Mouse (Mus musculus) forebrain, embryonic 14.5 days (tissue): ENCODE results near the gene Fat2. TPM values are rescaled to one million over a fixed set of nuclear protein-coding genes. Genes with fewer than 3 reads are reported as not detected.

Experiments
- ATAC-seq: fragments of 200-750 bp; cut with Nextera tagmentation; 2 replicates; pipeline ENCODE4 v1.8.0; 2017; ENCODE audit warnings: mild to moderate bottlenecking, moderate library complexity
- DNase-seq: peaks from one replicate; pipeline ENCODE4 v3.0.0-alpha.2; 2015; ENCODE audit warnings: low spot score
- H3K27ac ChIP-seq: fragments of 300-500 bp; sonication (generic); 2 replicates; pipeline ENCODE4 v1.5.1; 2014; ENCODE audit warnings: low read depth, mild to moderate bottlenecking, control low read depth, low read length, moderate library complexity
- H3K27me3 ChIP-seq: fragments of 300-500 bp; sonication (generic); replicated peaks from 2 replicates; pipeline ENCODE4 v1.6.1; 2014; ENCODE audit warnings: low read length, control low read depth, mixed read lengths; ENCODE audit not compliant: control insufficient read depth, insufficient read depth
- H3K36me3 ChIP-seq: fragments of 300-500 bp; sonication (generic); 2 replicates; pipeline ENCODE4 v1.6.1; 2014; ENCODE audit warnings: low read length, control low read depth; ENCODE audit not compliant: control insufficient read depth, insufficient read depth
- H3K4me1 ChIP-seq: fragments of 300-500 bp; sonication (generic); 2 replicates; pipeline ENCODE4 v1.6.1; 2014; ENCODE audit warnings: antibody characterized with exemption, low read length, control low read depth; ENCODE audit not compliant: control insufficient read depth, insufficient read depth
- H3K4me2 ChIP-seq: fragments of 300-500 bp; sonication (generic); 2 replicates; pipeline ENCODE4 v1.6.1; 2014; ENCODE audit warnings: mild to moderate bottlenecking, control low read depth, low read length
- H3K4me3 ChIP-seq: fragments of 300-500 bp; sonication (generic); 2 replicates; pipeline ENCODE4 v1.5.1; 2014; ENCODE audit warnings: low read depth, low read length, control low read depth
- H3K9ac ChIP-seq: fragments of 300-500 bp; sonication (generic); 2 replicates; pipeline ENCODE4 v1.6.1; 2014; ENCODE audit warnings: mild to moderate bottlenecking, low read length, control low read depth, moderate library complexity
- H3K9me3 ChIP-seq: fragments of 300-500 bp; sonication (generic); replicated peaks from 2 replicates; pipeline ENCODE4 v1.6.1; 2016; ENCODE audit warnings: low read length, control low read depth, mixed read lengths; ENCODE audit not compliant: control insufficient read depth
- WGBS: fragments of 180-500 bp; shearing (Covaris S2); extraction: QIAGEN DNeasy Blood & Tissue Kit; methylation state at CpG from one replicate; pipeline ENCODE4 v1.1.7; 2014; 5-methylcytosine and 5-hydroxymethylcytosine counted together
- polyA plus RNA-seq: library from polyadenylated mRNA; unstranded; fragments of >200 nt; fragmentation: Nextera tagmentation; extraction: Ambion mirVana; gene quantifications from 2 replicates; pipeline ENCODE4 v1.2.1, GENCODE M21; 2014

Fat2 gene
- polyA plus RNA-seq, 1 experiment from 2014 or later, result 0.03 TPM

GRCm38 (mm10) chr11:55368388-55369092 lies 32.2 kb upstream of the Fat2 start:
- Histone ChIP-seq H3K4me1 (no peaks in the 10 kb centered on the region), H3K4me2 (no peak overlapping the region), H3K9me3 (no peaks in the 10 kb centered on the region), H3K36me3 (no peaks in the 10 kb centered on the region), H3K27me3 (no peaks in the 10 kb centered on the region), H3K27ac (no peak overlapping the region), H3K9ac (no peak overlapping the region), H3K4me3 (no peak overlapping the region)
- WGBS, result 68% methylated on average over 4 of the region's 4 CpGs
- no peak for DNase-seq
- no peak for ATAC-seq

DNA sequence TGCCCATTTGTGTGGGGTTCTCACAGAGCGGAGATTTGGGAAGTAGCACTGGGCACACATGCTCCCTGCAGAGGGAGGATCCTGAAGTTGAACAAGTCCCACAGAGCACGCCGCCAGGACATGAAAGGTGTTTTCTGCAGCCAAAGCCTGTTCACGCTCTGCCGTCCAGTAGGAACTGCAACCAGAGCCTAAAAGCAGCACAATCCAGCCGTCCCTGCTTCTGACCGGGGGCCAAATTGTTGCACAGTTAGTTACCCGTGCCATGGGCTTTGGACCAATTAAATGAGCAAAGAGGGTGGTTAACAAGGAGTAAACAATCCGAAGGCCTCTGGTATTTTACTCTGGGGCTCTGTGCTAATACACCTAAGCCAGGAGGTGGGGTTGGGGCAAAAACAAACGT lies 31.4 kb upstream of the Fat2 start:
- H3K27ac ChIP-seq, result no peak overlapping the region
- no peaks in the 10 kb centered on the region for H3K9me3 ChIP-seq
- H3K9ac ChIP-seq, result no peak overlapping the region
- no peaks in the 10 kb centered on the region for H3K4me1 ChIP-seq
- 57% methylated on average over 10 of the region's 10 CpGs for WGBS
- ATAC-seq (no peak), DNase-seq (no peak)
- H3K27me3 ChIP-seq, result no peaks in the 10 kb centered on the region
- H3K4me3 ChIP-seq, result no peak overlapping the region
- no peak overlapping the region for H3K4me2 ChIP-seq
- H3K36me3 ChIP-seq, result no peaks in the 10 kb centered on the region

GRCm38 (mm10) chr11:55365840-55366239 lies 29.5 kb upstream of the Fat2 start:
- no peak overlapping the region for H3K4me2 ChIP-seq
- H3K27me3 ChIP-seq, result no peaks in the 10 kb centered on the region
- H3K4me1 ChIP-seq, result no peaks in the 10 kb centered on the region
- H3K4me3 ChIP-seq, result no peak overlapping the region
- no peak overlapping the region for H3K27ac ChIP-seq
- no peaks in the 10 kb centered on the region for H3K9me3 ChIP-seq
- no peaks in the 10 kb centered on the region for H3K36me3 ChIP-seq
- ATAC-seq (no peak), DNase-seq (no peak)
- H3K9ac ChIP-seq, result no peak overlapping the region
- 77% methylated on average over 5 of the region's 5 CpGs for WGBS

DNA sequence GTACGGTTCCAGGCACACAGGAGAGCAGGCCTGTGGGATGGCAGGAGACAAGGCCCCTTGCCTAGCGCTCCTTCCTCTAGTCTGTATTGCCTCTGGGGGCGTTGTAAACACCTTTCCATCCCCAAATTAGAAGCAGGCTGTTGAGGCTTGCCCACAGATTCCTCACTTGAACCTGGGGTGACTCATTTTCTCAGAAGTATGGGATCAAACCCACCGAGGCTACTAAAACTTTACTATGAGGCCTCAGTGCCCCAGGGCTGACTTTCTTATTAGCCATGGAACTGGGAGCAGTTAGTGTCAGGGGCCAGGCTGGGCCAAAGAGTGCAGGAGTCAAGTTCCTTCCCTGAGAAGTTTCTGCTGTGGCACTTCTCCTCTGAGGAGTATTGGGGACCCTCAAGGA lies 28.9 kb upstream of the Fat2 start:
- no peak overlapping the region for H3K4me3 ChIP-seq
- H3K27me3 ChIP-seq, result no peaks in the 10 kb centered on the region
- DNase-seq, result no peak
- no peak for ATAC-seq
- no peaks in the 10 kb centered on the region for H3K9me3 ChIP-seq
- 60% methylated on average over 4 of the region's 4 CpGs for WGBS
- no peak overlapping the region for H3K27ac ChIP-seq
- no peak overlapping the region for H3K9ac ChIP-seq
- no peaks in the 10 kb centered on the region for H3K36me3 ChIP-seq
- H3K4me1 ChIP-seq, result no peaks in the 10 kb centered on the region
- no peak overlapping the region for H3K4me2 ChIP-seq

DNA sequence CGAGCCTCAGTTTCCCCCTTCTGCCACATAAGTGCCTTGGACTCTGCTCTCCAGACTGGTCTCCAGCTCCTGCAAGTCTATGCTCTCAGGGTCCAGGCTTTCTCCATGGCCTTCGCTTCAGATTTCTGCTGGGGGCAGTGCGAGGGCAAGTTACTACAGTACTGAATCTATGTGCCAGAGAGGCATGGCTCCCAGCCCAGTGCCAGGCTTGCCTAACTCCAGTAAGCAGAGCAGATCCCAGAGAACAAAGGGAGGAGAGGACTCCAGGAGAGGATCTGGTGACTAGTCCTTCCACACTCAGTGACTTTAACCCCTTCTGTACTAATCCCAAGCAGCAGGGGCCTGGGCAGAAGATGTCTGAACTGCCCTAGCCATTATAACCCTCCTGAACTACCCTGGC lies 28.3 kb upstream of the Fat2 start:
- ATAC-seq, result no peak
- 91% methylated on average over 3 of the region's 3 CpGs for WGBS

DNA sequence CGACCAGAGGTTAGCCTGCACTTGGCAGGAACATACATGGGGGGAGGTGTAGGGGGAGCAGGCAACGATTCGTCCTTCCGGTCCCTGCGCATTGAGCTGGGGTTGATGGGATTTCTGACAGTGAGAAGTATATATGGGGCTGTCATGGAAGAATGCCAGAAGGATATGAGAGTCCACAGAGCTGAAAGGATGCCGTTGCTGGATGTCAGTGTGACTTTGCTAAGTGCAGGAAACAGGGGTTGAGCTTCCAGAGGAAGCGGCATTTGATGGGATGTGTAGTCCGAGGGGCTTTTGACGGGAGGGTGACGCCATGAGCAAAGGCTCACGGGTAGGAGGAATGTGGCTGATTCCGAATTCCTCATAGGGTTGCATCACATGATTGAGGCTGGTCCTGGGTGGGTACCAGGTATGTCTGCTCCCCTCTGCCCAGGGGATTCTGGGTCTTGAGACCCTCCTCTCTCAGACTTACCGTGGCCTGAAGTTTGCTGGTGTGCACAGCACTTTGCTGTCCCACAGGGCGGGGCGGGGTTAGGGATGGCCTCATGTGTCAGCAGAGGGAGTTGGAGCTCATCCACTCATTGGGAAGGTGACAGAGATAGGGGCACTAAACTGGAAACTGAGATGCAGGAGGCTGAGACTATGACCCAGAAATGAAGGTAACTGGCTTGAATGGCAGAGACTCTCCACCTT lies 21.9 kb upstream of the Fat2 start:
- 84% methylated on average over 15 of the region's 15 CpGs for WGBS
- Histone ChIP-seq H3K36me3 (no peaks in the 10 kb centered on the region), H3K9me3 (no peaks in the 10 kb centered on the region), H3K27ac (no peak overlapping the region), H3K4me2 (no peak overlapping the region), H3K27me3 (no peaks in the 10 kb centered on the region), H3K4me1 (no peaks in the 10 kb centered on the region), H3K9ac (no peak overlapping the region), H3K4me3 (no peak overlapping the region)
- no peak for ATAC-seq
- no peak for DNase-seq

More for the DNA sequence above, 28.3 kb upstream of the Fat2 start:
- H3K4me2 ChIP-seq, result no peak overlapping the region
- no peak overlapping the region for H3K27ac ChIP-seq
- no peak for DNase-seq
- H3K9ac ChIP-seq, result no peak overlapping the region
- no peaks in the 10 kb centered on the region for H3K9me3 ChIP-seq
- no peak overlapping the region for H3K4me3 ChIP-seq
- H3K27me3 ChIP-seq, result no peaks in the 10 kb centered on the region
- no peaks in the 10 kb centered on the region for H3K4me1 ChIP-seq
- H3K36me3 ChIP-seq, result no peaks in the 10 kb centered on the region

DNA sequence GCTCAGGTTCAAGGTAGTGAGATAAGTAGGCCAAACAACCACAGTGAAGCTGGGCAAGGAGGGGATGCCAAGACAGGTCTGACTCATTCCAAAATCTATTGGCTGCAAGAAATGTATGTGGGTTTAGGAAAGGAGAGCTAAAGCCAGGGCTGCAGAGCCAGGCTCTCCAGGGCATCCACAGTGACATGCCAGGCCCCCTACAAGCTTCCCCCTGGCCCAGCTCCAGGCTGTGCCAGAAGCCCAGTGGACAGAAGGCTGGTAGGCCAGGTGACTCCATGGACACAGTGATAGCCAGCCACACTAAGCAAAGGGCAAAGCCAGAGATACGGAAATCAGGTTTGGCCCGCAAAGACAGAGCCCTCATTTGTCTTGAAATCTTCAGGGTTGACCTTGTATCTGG lies 20.5 kb upstream of the Fat2 start:
- Histone ChIP-seq H3K36me3 (no peaks in the 10 kb centered on the region), H3K4me2 (no peak overlapping the region), H3K4me3 (no peak overlapping the region), H3K27me3 (no peaks in the 10 kb centered on the region), H3K4me1 (no peaks in the 10 kb centered on the region), H3K9me3 (no peaks in the 10 kb centered on the region), H3K27ac (no peak overlapping the region), H3K9ac (no peak overlapping the region)
- WGBS, result 95% methylated on average over 2 of the region's 2 CpGs
- DNase-seq (no peak), ATAC-seq (no peak)

DNA sequence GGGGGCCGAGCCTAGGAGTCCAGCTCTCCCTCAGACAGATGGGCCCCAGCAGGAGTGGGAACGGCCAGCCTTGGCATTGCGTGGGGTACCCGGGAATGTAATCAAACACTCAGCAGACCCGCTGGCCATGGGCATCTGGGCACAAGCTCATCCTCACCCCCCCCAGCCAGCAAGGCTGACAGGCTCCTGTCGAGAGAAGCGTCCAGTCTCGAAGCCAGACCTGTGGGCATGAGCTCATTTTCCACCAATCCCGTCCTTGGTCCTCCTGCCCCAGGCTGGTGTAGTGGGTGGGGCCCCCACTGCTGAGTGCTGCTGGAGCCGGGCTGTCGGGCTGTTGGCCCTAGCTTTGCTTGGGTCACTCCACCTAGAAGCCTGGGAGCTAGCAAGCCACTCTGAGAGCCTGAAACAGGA lies 5.6 kb upstream of the Fat2 start:
- Histone ChIP-seq H3K9me3 (no peaks in the 10 kb centered on the region), H3K27ac (no peak overlapping the region), H3K4me3 (no peak overlapping the region), H3K4me2 (no peak overlapping the region), H3K27me3 (no peaks in the 10 kb centered on the region), H3K9ac (no peak overlapping the region), H3K36me3 (no peaks in the 10 kb centered on the region), H3K4me1 (no peaks in the 10 kb centered on the region)
- ATAC-seq (no peak), DNase-seq (no peak)
- WGBS, result 72% methylated on average over 11 of the region's 11 CpGs

GRCm38 (mm10) chr11:55340789-55341188 lies 4.4 kb upstream of the Fat2 start:
- ATAC-seq, result no peak
- Histone ChIP-seq H3K9ac (no peak overlapping the region), H3K36me3 (no peaks in the 10 kb centered on the region), H3K4me1 (no peaks in the 10 kb centered on the region), H3K27me3 (no peaks in the 10 kb centered on the region), H3K4me3 (no peak overlapping the region), H3K9me3 (no peaks in the 10 kb centered on the region), H3K27ac (no peak overlapping the region), H3K4me2 (no peak overlapping the region)
- no peak for DNase-seq
- 67% methylated on average over 2 of the region's 2 CpGs for WGBS
